Mouse (Mus musculus): ENCODE measurements around the gene Hsd3b1.
"Not testable (repeated sequence)": the region's sequence is repeated elsewhere in the genome, so short reads cannot be mapped to it uniquely, and the experiment has no call there.

The Hsd3b1 gene

GRCm38 (mm10) chr3:98859576-98859975 lies at the start of gene Hsd3b1:
Gene Hsd3b1 (minus strand): TSS chr3:98859794.
- no peak for DNase-seq

- no peak for DNase-seq
These were observed 38.0 kb upstream of the Hsd3b1 start for GRCm38 (mm10) chr3:98897606-98898005.

- DNase-seq, result peak; percentile 36
These were observed 35.5 kb upstream of the Hsd3b1 start for GRCm38 (mm10) chr3:98895071-98895601.

- peak; percentile 26 for DNase-seq
These were observed 33.6 kb upstream of the Hsd3b1 start, which contains the start of gene Hao2 for GRCm38 (mm10) chr3:98893057-98893772. Gene Hao2 (minus strand): TSS chr3:98893239.

- DNase-seq, result no peak
These were observed 30.8 kb upstream of the Hsd3b1 start for GRCm38 (mm10) chr3:98890430-98890829.

- no peak for DNase-seq
These were observed 28.6 kb upstream of the Hsd3b1 start for GRCm38 (mm10) chr3:98888206-98888605.

GRCm38 (mm10) chr3:98880831-98881230 lies 21.2 kb upstream of the Hsd3b1 start:
- DNase-seq, result no peak

GRCm38 (mm10) chr3:98880216-98880615 lies 20.6 kb upstream of the Hsd3b1 start:
- no peak for DNase-seq

GRCm38 (mm10) chr3:98868219-98868618 lies 8.6 kb upstream of the Hsd3b1 start:
- no peak for DNase-seq

- DNase-seq, result no peak
These were observed 3.2 kb upstream of the Hsd3b1 start for GRCm38 (mm10) chr3:98862800-98863199.

GRCm38 (mm10) chr3:98858051-98858450 lies 1.5 kb downstream of the Hsd3b1 start:
- no peak for DNase-seq

GRCm38 (mm10) chr3:98856892-98857291 lies 2.7 kb downstream of the Hsd3b1 start:
- DNase-seq, result no peak

- no peak for DNase-seq
These were observed 4.4 kb downstream of the Hsd3b1 start for GRCm38 (mm10) chr3:98855160-98855559.

- no peak for DNase-seq
These were observed 5.9 kb downstream of the Hsd3b1 start for GRCm38 (mm10) chr3:98853685-98854084.

- no peak for DNase-seq
These were observed 6.5 kb downstream of the Hsd3b1 start for GRCm38 (mm10) chr3:98853051-98853450.

GRCm38 (mm10) chr3:98852631-98853030 lies 7.0 kb downstream of the Hsd3b1 start:
- DNase-seq, result no peak

GRCm38 (mm10) chr3:98851853-98852252 lies 7.7 kb downstream of the Hsd3b1 start:
- DNase-seq, result no peak

GRCm38 (mm10) chr3:98850262-98850661 lies 9.3 kb downstream of the Hsd3b1 start:
- DNase-seq, result no peak

- no peak for DNase-seq
These were observed 10.7 kb downstream of the Hsd3b1 start for GRCm38 (mm10) chr3:98848898-98849297.

GRCm38 (mm10) chr3:98814101-98814670 lies 45.4 kb downstream of the Hsd3b1 start, which contains the start of gene Hsd3b6:
Gene Hsd3b6 (minus strand): TSS chr3:98814443.
- no peak for DNase-seq

GRCm38 (mm10) chr3:98812653-98813052 lies 46.9 kb downstream of the Hsd3b1 start:
- DNase-seq, result not testable (repeated sequence)

GRCm38 (mm10) chr3:98805032-98805431 lies 54.6 kb downstream of the Hsd3b1 start:
- not testable (repeated sequence) for DNase-seq

Measured in kidney, adult 11 months (tissue).